Mouse (Mus musculus) adipose tissue, adult 10 weeks (tissue): Measurements from ENCODE around the gene Klhl25. TPM values are rescaled to one million over a fixed set of nuclear protein-coding genes. Genes with fewer than 3 reads are reported as not detected.

Experiments used
- polyA plus RNA-seq: library from polyadenylated mRNA; stranded (reverse); fragments of 350-450 nt; fragmentation: Illumina TruSeq; extraction: RNeasy Lipid Tissue Mini Kit (QIAGEN cat#74804); gene quantifications from one replicate; pipeline ENCODE4 v1.2.3, GENCODE M21; 2014; ENCODE audit warnings: low read depth, low replicate concordance

Gene Klhl25
- 13.4 TPM for polyA plus RNA-seq

DNA sequence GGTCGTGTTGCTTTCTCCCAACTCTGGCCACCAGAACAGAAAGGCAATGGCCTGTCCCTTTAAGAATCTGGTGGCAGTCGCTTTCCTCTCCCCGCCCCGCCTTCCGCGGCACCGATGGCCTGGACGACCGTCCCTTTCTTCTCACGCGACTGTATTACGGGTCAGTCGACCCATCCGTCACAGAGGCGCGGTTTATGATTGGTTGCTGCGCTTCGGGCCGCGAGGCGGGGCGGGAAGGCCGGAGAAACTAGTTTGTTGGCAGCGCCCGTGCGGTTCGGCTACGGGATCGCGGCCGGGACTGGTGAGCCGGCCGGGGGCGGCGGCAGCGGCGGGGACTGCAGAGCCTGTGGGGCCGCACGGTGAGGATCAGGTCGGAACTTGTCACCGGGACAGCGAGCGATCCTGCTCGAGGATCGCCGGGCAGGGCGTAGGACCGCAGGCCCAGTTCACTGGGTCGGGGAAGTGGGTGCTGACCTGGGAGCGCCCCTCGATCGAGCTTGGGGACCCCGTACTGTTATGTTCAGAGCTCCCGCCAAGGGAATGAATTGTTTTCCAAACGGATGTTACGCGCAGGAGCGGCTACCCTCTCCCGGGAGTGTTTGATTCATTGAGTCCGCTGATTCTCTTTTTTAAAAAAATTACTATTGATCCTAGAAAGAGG, at the start of gene Klhl25:
Gene Klhl25 (plus strand): TSS at position 196 of the 661 bp plus-strand sequence.

